Mouse (Mus musculus) bone marrow, adult 2 months (tissue): ENCODE data around the gene Olfr155.

ENCODE experiments used
- CTCF ChIP-seq: fragments of 200-500 bp; IDR thresholded peaks from 2 replicates; pipeline ENCODE4 v1.5.1; 2011; ENCODE audit warnings: low read length, control low read depth; ENCODE audit not compliant: control insufficient read depth, insufficient read depth
- POLR2A ChIP-seq: fragments of 200-500 bp; IDR thresholded peaks from 2 replicates; pipeline ENCODE4 v1.6.1; 2011; ENCODE audit warnings: low read depth, mild to moderate bottlenecking, control low read depth, low read length, borderline replicate concordance; ENCODE audit not compliant: control insufficient read depth

DNA sequence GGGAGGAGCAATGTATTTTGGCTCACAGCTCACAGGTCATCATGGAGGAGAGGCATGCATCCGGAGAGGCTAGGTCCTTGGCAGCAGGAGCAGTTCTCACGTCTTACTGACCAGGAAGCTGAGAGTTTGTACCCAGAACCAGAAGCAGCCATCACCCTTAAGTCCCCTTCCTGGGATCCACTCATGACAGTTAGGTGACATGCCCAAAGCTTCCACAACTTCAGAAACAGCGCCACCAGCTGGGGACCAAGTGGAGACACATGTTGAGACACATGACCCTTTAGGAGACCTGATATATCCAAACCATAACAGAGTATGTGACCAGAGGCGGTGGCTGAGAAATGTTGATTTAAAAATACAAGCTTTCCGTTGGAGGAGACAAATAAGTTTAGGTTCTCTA lies 19.3 kb upstream of the Olfr155 start:
- TF ChIP-seq POLR2A (no peak), CTCF (no peak)
